ENCODE assay signal across 23 mouse cellular contexts in the genomic region with DNA sequence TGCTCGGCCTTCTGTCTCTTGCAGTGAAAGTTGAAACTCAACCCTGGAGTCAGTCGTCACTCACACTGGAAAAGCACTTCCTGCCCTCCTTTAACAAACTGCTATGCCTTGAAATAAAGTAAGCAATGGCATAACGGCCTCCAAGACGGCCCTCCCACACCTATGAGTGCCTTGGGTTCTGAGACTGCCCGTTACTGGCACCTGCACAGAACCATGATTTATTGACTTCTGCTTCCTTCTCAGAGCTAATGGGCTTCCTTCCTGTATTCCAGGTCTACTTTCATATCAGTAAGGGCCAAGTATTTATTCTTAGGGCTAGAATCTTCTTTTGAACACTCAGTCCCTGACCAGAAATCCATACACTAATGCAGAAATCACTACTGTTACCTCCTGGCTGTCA. TPM values are rescaled to one million over a fixed set of nuclear protein-coding genes. Genes with fewer than 3 reads are reported as not detected.
DNase-seq lines count a peak whose midpoint lies in the region; TF ChIP-seq lines count a peak whose summit lies in the region.
"Had no signal": no experiment of that assay in that cellular context is flagged by ENCODE, and none has a peak within 500 bp of the region (broad histone marks: within the 10 kb centered on the region; RNA-seq: fewer than 3 reads in every experiment).

No protein-coding gene starts in this region.

- no peak overlapping the region for H3K4me3 ChIP-seq in layer of hippocampus, adult 2 months
- H3K4me3 ChIP-seq: embryonic facial prominence, embryonic 10.5 days; embryonic facial prominence, embryonic 13.5 days; erythroblast, embryonic 14.5 days; forebrain, embryonic 10.5 days; forebrain, embryonic 13.5 days had no signal

- peak; percentile 77 for DNase-seq in heart, adult 11 months
- no peak for DNase-seq in heart, postnatal 4 days
- peak; percentile 21 for DNase-seq in kidney, adult 9 months
- no peak for DNase-seq in kidney, adult 8-10 months
- no peak for DNase-seq in layer of hippocampus, adult 2 months (ENCODE audit: low spot score in 2 of 2)
- DNase-seq in layer of hippocampus, postnatal 25 days (ENCODE audit: extremely low spot score in 1 of 2, low spot score in 1 of 2): no peak
- DNase-seq: adrenal gland, adult 8-10 months; adrenal gland, postnatal 25 days; cerebellum, adult 11-12 months; cerebellum, adult 8-10 months; cerebellum, postnatal 10 days; cerebellum, postnatal 36 days; embryo, embryonic 11 days; gastrocnemius, postnatal 10 days; gastrocnemius, postnatal 36 days had no signal

- no peak for TF ChIP-seq CTCF in layer of hippocampus, adult 2 months (conservative IDR thresholded peaks at IDR 0.05)

- H3K27ac ChIP-seq in layer of hippocampus, adult 2 months: peak overlapping the region; percentile 50
- H3K27ac ChIP-seq: embryonic facial prominence, embryonic 10.5 days; embryonic facial prominence, embryonic 13.5 days; forebrain, embryonic 10.5 days; forebrain, embryonic 13.5 days; hindbrain, embryonic 14.5 days; hindbrain, postnatal 0 days had no signal

RNA-seq across cellular contexts. Expression of gene Lrrc49, which starts 9.0 kb away (rescaled TPM):
- total RNA-seq in heart, postnatal 4 days (2021): 1 to 10 TPM; 9.4 to 9.5 TPM
- total RNA-seq in layer of hippocampus, adult 2 months (2021): 10 to 100 TPM; 54.7 to 59.3 TPM
- total RNA-seq in layer of hippocampus, postnatal 25 days (2021): 10 to 100 TPM; 57.2 to 60.3 TPM

RNA-seq across cellular contexts. Expression of gene Larp6, which starts 33.9 kb away (rescaled TPM):
- total RNA-seq in heart, postnatal 4 days (2021): 1 to 10 TPM in 1 of 2 experiments, under 1 TPM in 1; 0.95 to 1.3 TPM
- total RNA-seq in layer of hippocampus, adult 2 months (2021): 10 to 100 TPM; 37.9 to 39.2 TPM
- total RNA-seq in layer of hippocampus, postnatal 25 days (2021): 10 to 100 TPM; 36.2 to 38.6 TPM
- total RNA-seq: granulocyte monocyte progenitor cell, adult 5-6 weeks had no signal

Comparison
In these comparisons a context has a peak if more than half of its experiments do, and no peak if none do; other contexts are left out.
1. DNase-seq: peak in heart, adult 11 months (single experiment) and kidney, adult 9 months (single experiment); none in heart, postnatal 4 days (single experiment), kidney, adult 8-10 months (0 of 2), layer of hippocampus, adult 2 months (0 of 2) and layer of hippocampus, postnatal 25 days (0 of 2).
2. RNA of gene Lrrc49, which starts 9.0 kb away (total RNA-seq): 57.2 to 60.3 TPM in layer of hippocampus, postnatal 25 days and 54.7 to 59.3 TPM in layer of hippocampus, adult 2 months; 9.4 to 9.5 TPM in heart, postnatal 4 days; every median in the first group is over 4 times any median in the second.
3. RNA of gene Larp6, which starts 33.9 kb away (total RNA-seq): 37.9 to 39.2 TPM in layer of hippocampus, adult 2 months and 36.2 to 38.6 TPM in layer of hippocampus, postnatal 25 days; 0.95 to 1.3 TPM in heart, postnatal 4 days; every median in the first group is over 10 times any median in the second.